Mouse (Mus musculus): ENCODE data around the gene Rnf215.

DNA sequence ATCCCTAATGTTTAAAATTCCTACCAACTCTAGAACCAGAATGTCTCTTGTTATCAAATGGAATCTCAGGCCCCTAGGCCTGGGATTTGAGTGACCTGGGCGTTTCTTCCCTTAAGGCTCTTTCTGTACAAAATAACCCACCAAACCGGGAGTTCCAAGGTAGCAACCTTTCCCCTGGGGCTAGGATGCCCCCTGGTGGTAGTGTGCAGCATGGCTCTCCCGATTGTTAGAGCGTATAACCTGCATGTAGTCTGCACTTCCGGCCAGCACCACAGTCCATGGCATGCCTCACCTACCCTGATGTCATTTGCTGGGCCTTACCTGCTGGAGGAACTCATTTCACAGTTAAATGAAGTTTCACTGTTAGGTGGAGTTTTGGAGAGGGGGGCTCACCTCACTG, 11.1 kb upstream of the Rnf215 start:
- no peak for TF ChIP-seq POLR2A (IDR thresholded peaks at IDR 0.05; ENCODE audit: extremely low read depth, insufficient read depth, low read length)
- peak; percentile 80 for TF ChIP-seq CTCF (IDR thresholded peaks at IDR 0.05; ENCODE audit: extremely low read depth, insufficient read depth, low read length)
